Mouse (Mus musculus) left cerebral cortex, adult 2 months (tissue): ENCODE results near the gene Cnn1. TPM values are rescaled to one million over a fixed set of nuclear protein-coding genes. Genes with fewer than 3 reads are reported as not detected.
"Not testable (repeated sequence)": the region's sequence is repeated elsewhere in the genome, so short reads cannot be mapped to it uniquely, and the experiment has no call there.

Experiments
- DNase-seq, 2 experiments: peaks; one replicate each; pipeline ENCODE4 v3.0.0; 2021 to 2022; ENCODE audit warnings: low spot score in 2 of 2, mixed read lengths in 1 of 2; ENCODE audit errors: extremely low spot score in 1 of 2
- H3K27ac ChIP-seq: fragments of 200-600 bp; 2 replicates; pipeline ENCODE4 v1.8.1; 2022
- H3K4me3 ChIP-seq: fragments of 200-600 bp; 2 replicates; pipeline ENCODE4 v1.8.1; 2022
- CTCF ChIP-seq: fragments of 200-600 bp; IDR thresholded peaks from 2 replicates; pipeline ENCODE4 v1.8.1; 2022; ENCODE audit warnings: antibody characterized with exemption, mild to moderate bottlenecking, moderate library complexity
- intact Hi-C: fragments of 180-260 bp; cut with DNase I; formaldehyde crosslinking; loops from one replicate; pipeline ENCODE4 v1.15.1; 2025
- total RNA-seq, 2 experiments: library from RNA; stranded (reverse); gene quantifications; 2 replicates each; pipeline ENCODE4 v1.2.3; 2021

Cnn1 gene
- total RNA-seq, 2 experiments from 2014 or later = 0.41 to 1.3 TPM

- no peak overlapping the region for H3K27ac ChIP-seq
- TF ChIP-seq CTCF = no peak
- intact Hi-C loops = no loop called here
- H3K4me3 ChIP-seq = no peak overlapping the region
- no peak for DNase-seq
Observed at GRCm38 (mm10) chr9:22057031-22057517, 41.9 kb upstream of the Cnn1 start.

GRCm38 (mm10) chr9:22058011-22058424, 41.0 kb upstream of the Cnn1 start:
- peak in 1 of 2 experiments; percentile 45 for DNase-seq

GRCm38 (mm10) chr9:22061339-22061738, 37.7 kb upstream of the Cnn1 start:
- intact Hi-C loops = no loop called here
- no peak for TF ChIP-seq CTCF
- peak in 1 of 2 experiments; percentile 70 for DNase-seq
- Histone ChIP-seq H3K27ac (0 out of 2 replicates have a peak overlapping the region, but pooled peaks have one; percentile 36), H3K4me3 (no peak overlapping the region)

More at GRCm38 (mm10) chr9:22058011-22058424, 41.0 kb upstream of the Cnn1 start:
- no peak for TF ChIP-seq CTCF
- intact Hi-C loops = no loop called here
- no peak overlapping the region for H3K4me3 ChIP-seq
- H3K27ac ChIP-seq = no peak overlapping the region

- intact Hi-C loops = no loop called here
- peak in 1 of 2 experiments; percentile 48 for DNase-seq
- Histone ChIP-seq H3K27ac (no peak overlapping the region), H3K4me3 (no peak overlapping the region)
- no peak for TF ChIP-seq CTCF
Observed at GRCm38 (mm10) chr9:22064341-22064740, 34.7 kb upstream of the Cnn1 start.

- intact Hi-C loops = loop anchor here (1.0 kb wide), 1 partner anchor 78 kb away; no protein-coding TSS in a partner anchor
Observed at GRCm38 (mm10) chr9:22065642-22066041, 33.4 kb upstream of the Cnn1 start.

GRCm38 (mm10) chr9:22066433-22066832, 32.6 kb upstream of the Cnn1 start:
- DNase-seq = peak; percentile 51 to 54
- Histone ChIP-seq H3K4me3 (no peak overlapping the region), H3K27ac (no peak overlapping the region)
- intact Hi-C loops = loop anchor here (1.0 kb wide), 1 partner anchor 77 kb away; no protein-coding TSS in a partner anchor
- peak; percentile 87 for TF ChIP-seq CTCF

More at GRCm38 (mm10) chr9:22065642-22066041, 33.4 kb upstream of the Cnn1 start:
- DNase-seq = no peak
- no peak overlapping the region for H3K4me3 ChIP-seq
- H3K27ac ChIP-seq = no peak overlapping the region
- TF ChIP-seq CTCF = no peak

GRCm38 (mm10) chr9:22067195-22067594, 31.8 kb upstream of the Cnn1 start:
- Histone ChIP-seq H3K4me3 (no peak overlapping the region), H3K27ac (no peak overlapping the region)
- TF ChIP-seq CTCF = no peak
- DNase-seq = no peak
- intact Hi-C loops = no loop called here

- H3K4me3 ChIP-seq = peak overlapping the region; percentile 86
- TF ChIP-seq CTCF = no peak
- intact Hi-C loops = loop anchor here (2.0 kb wide), 1 partner anchor 47 kb away; the partner anchor contains the start of gene Elof1
- H3K27ac ChIP-seq = peak overlapping the region; percentile 99; the same call in 1 of the 2 replicates
- DNase-seq = no peak
Observed at GRCm38 (mm10) chr9:22069881-22070553, 29.0 kb upstream of the Cnn1 start.

- peak within 1 kb of the TSS; percentile 99 for H3K27ac ChIP-seq
- intact Hi-C loops = loop anchor here (2.0 kb wide), 1 partner anchor 46 kb away; the partner anchor contains the start of gene Elof1
- TF ChIP-seq CTCF = no peak; the same call in 1 of the 2 replicates
Observed at GRCm38 (mm10) chr9:22070791-22071573, 28.0 kb upstream of the Cnn1 start, which contains the start of the genes Gm49318 and Zfp653. TSS of gene Gm49318 (minus strand) at chr9:22071259. TSS of gene Zfp653 (minus strand) at chr9:22071376.

GRCm38 (mm10) chr9:22072276-22072675, 26.7 kb upstream of the Cnn1 start:
- DNase-seq = no peak
- H3K4me3 ChIP-seq = no peak overlapping the region
- intact Hi-C loops = no loop called here
- no peak for TF ChIP-seq CTCF
- H3K27ac ChIP-seq = no peak overlapping the region

More at GRCm38 (mm10) chr9:22070791-22071573, 28.0 kb upstream of the Cnn1 start, which contains the start of the genes Gm49318 and Zfp653:
- DNase-seq = peak; percentile 96 to 97
- peak within 1 kb of the TSS; percentile 86 for H3K4me3 ChIP-seq

GRCm38 (mm10) chr9:22075778-22076177, 23.2 kb upstream of the Cnn1 start:
- H3K27ac ChIP-seq, DNase-seq, H3K4me3 ChIP-seq, intact Hi-C loops: not testable (repeated sequence)
